Mouse (Mus musculus) Patski (cell line): ENCODE data around the gene Tsga10. TPM values are rescaled to one million over a fixed set of nuclear protein-coding genes. Genes with fewer than 3 reads are reported as not detected.

Source experiments
- ATAC-seq: fragments of 100-300 bp; one replicate; pipeline ENCODE4 v1.8.0; 2021
- CTCF ChIA-PET: fragments of 350-600 bp; sonication (Branson Sonifier 250); formaldehyde crosslinking; loops from one replicate; lab custom pipeline; 2022; ENCODE audit warnings: inconsistent platforms; lab: Charles Lee
- POLR2A ChIA-PET: fragments of 350-600 bp; sonication (Branson Sonifier 250); formaldehyde crosslinking; loops from one replicate; lab custom pipeline; 2022; ENCODE audit warnings: antibody characterized with exemption, inconsistent platforms; lab: Charles Lee
- DNase-seq: peaks from one replicate; pipeline ENCODE4 v3.0.0-alpha.2; 2011; ENCODE audit warnings: low read depth, low spot score
- H3K27me3 ChIP-seq: fragments of 371-371 bp; one replicate; pipeline ENCODE4 v1.5.1; 2021
- CTCF ChIP-seq: fragments of 100-300 bp; IDR thresholded peaks from one replicate; pipeline ENCODE4 v1.5.1; 2021
- in situ Hi-C: fragments of 300-500 bp; cut with MboI; formaldehyde crosslinking; loops from 3 replicates; pipeline ENCODE4 v1.11.1; 2018; ENCODE audit warnings: low pct_unique_long_range_greater_than_20kb, mixed read lengths
- polyA plus RNA-seq: library from polyadenylated mRNA; unstranded; gene quantifications from one replicate; pipeline ENCODE4 v1.2.3, GENCODE M21; 2021

The Tsga10 gene
- polyA plus RNA-seq, 1 experiment from 2014 or later: 4.1 TPM

GRCm38 (mm10) chr1:37708270-37708955, 157.8 kb downstream of the Tsga10 start:
- DNase-seq: no peak

More at GRCm38 (mm10) chr1:37708270-37708955, 157.8 kb downstream of the Tsga10 start:
- in situ Hi-C loops: loop anchor here (25.0 kb wide), 1 partner anchor 404 kb away; no protein-coding TSS in a partner anchor
- POLR2A ChIA-PET: interaction anchor here (1.2 to 1.7 kb wide), 2 partner anchors 17 to 18 kb away, joined by 3 to 4 read pairs; no protein-coding TSS in a partner anchor
- TF ChIP-seq CTCF: no peak
- CTCF ChIA-PET: interaction anchor here (0.7 to 1.6 kb wide), 3 partner anchors 11 to 29 kb away, joined by 3 to 4 read pairs (median 4); no protein-coding TSS in a partner anchor
- H3K27me3 ChIP-seq: no peaks in the 10 kb centered on the region
- no peak for ATAC-seq

Other genes starting within 250 kb of the Tsga10 start
- 3.6 TPM for gene 2010300C02Rik, start 146.3 kb downstream of the Tsga10 start, polyA plus RNA-seq
- gene Lipt1, start 5.3 kb upstream of the Tsga10 start, polyA plus RNA-seq: 9.7 TPM
- 22.5 TPM for gene Mitd1, start 24.0 kb upstream of the Tsga10 start, polyA plus RNA-seq
- 138 TPM for gene Mrpl30, start 24.0 kb upstream of the Tsga10 start, polyA plus RNA-seq
- gene Lyg2, start 50.1 kb upstream of the Tsga10 start, polyA plus RNA-seq: not detected
- not detected for gene Lyg1, start 91.3 kb upstream of the Tsga10 start, polyA plus RNA-seq
- 86.1 TPM for gene Txndc9, start 131.5 kb upstream of the Tsga10 start, polyA plus RNA-seq
- 82.7 TPM for gene Eif5b, start 131.6 kb upstream of the Tsga10 start, polyA plus RNA-seq